Mouse (Mus musculus) embryonic facial prominence, embryonic 14.5 days (tissue): ENCODE measurements around the gene Phactr2. TPM values are rescaled to one million over a fixed set of nuclear protein-coding genes. Genes with fewer than 3 reads are reported as not detected.

ENCODE experiments used
- ATAC-seq: fragments of 200-750 bp; cut with Nextera tagmentation; 2 replicates; pipeline ENCODE4 v1.8.0; 2017; ENCODE audit warnings: low read depth, moderate number of reproducible peaks, moderate TSS enrichment
- DNase-seq: peaks from one replicate; pipeline ENCODE4 v3.0.0-alpha.2; 2015; ENCODE audit warnings: low spot score
- H3K27ac ChIP-seq: fragments of 300-500 bp; sonication (generic); replicated peaks from 2 replicates; pipeline ENCODE4 v1.5.1; 2014; ENCODE audit warnings: low read depth, mild to moderate bottlenecking, low read length, moderate library complexity
- H3K27me3 ChIP-seq: fragments of 300-500 bp; sonication (generic); replicated peaks from 2 replicates; pipeline ENCODE4 v1.6.1; 2014; ENCODE audit warnings: low read length; ENCODE audit not compliant: control insufficient read depth, insufficient read depth
- H3K36me3 ChIP-seq: fragments of 300-500 bp; sonication (generic); 2 replicates; pipeline ENCODE4 v1.6.1; 2014; ENCODE audit warnings: low read length, mixed read lengths; ENCODE audit not compliant: control insufficient read depth, insufficient read depth
- H3K4me1 ChIP-seq: fragments of 300-500 bp; sonication (generic); 2 replicates; pipeline ENCODE4 v1.6.1; 2014; ENCODE audit warnings: antibody characterized with exemption, low read length; ENCODE audit not compliant: control insufficient read depth, insufficient read depth
- H3K4me2 ChIP-seq: fragments of 300-500 bp; sonication (generic); 2 replicates; pipeline ENCODE4 v1.6.1; 2014; ENCODE audit warnings: low read depth, mild to moderate bottlenecking, low read length, moderate library complexity, mixed read lengths
- H3K4me3 ChIP-seq: fragments of 300-500 bp; sonication (generic); 2 replicates; pipeline ENCODE4 v1.5.1; 2014; ENCODE audit warnings: low read depth, mild to moderate bottlenecking, low read length
- H3K9ac ChIP-seq: fragments of 300-500 bp; sonication (generic); 2 replicates; pipeline ENCODE4 v1.6.1; 2014; ENCODE audit warnings: low read depth, mild to moderate bottlenecking, low read length, moderate library complexity, mixed read lengths
- H3K9me3 ChIP-seq: fragments of 300-500 bp; sonication (generic); 2 replicates; pipeline ENCODE4 v1.6.1; 2016; ENCODE audit warnings: low read length; ENCODE audit not compliant: control insufficient read depth
- WGBS: fragments of 180-500 bp; shearing (Covaris S2); extraction: QIAGEN DNeasy Blood & Tissue Kit; methylation state at CpG from one replicate; pipeline ENCODE4 v1.1.7; 2014; 5-methylcytosine and 5-hydroxymethylcytosine counted together
- polyA plus RNA-seq: library from polyadenylated mRNA; unstranded; fragments of >200 nt; fragmentation: Nextera tagmentation; extraction: Ambion mirVana; gene quantifications from 2 replicates; pipeline ENCODE4 v1.2.1, GENCODE M21; 2014

Gene Phactr2
- polyA plus RNA-seq, 1 experiment from 2014 or later, result 37.8 TPM

- Histone ChIP-seq H3K9me3 (no peaks in the 10 kb centered on the region), H3K9ac (no peak overlapping the region), H3K4me2 (no peak overlapping the region), H3K4me1 (peaks cover 30% of the 10 kb centered on the region), H3K27me3 (no peaks in the 10 kb centered on the region), H3K27ac (peak overlapping the region; percentile 54), H3K36me3 (no peaks in the 10 kb centered on the region), H3K4me3 (no peak overlapping the region)
- WGBS, result 57% methylated on average over 14 of the region's 14 CpGs
- DNase-seq (peak; percentile 69), ATAC-seq (peak; percentile 23)
Measured at GRCm38 (mm10) chr10:13326149-13326873, 147.9 kb downstream of the Phactr2 start.

GRCm38 (mm10) chr10:13323806-13324411, 150.3 kb downstream of the Phactr2 start:
- ATAC-seq (peak; percentile 78), DNase-seq (peak; percentile 83)
- Histone ChIP-seq H3K4me2 (peak overlapping the region; percentile 84), H3K36me3 (no peaks in the 10 kb centered on the region), H3K9me3 (no peaks in the 10 kb centered on the region), H3K4me3 (peak overlapping the region; percentile 61), H3K9ac (peak overlapping the region; percentile 93), H3K27me3 (no peaks in the 10 kb centered on the region), H3K27ac (peak overlapping the region; percentile 99), H3K4me1 (peaks cover 30% of the 10 kb centered on the region)
- WGBS, result under 1% methylated on average over 55 of the region's 62 CpGs

GRCm38 (mm10) chr10:13323139-13323805, 150.9 kb downstream of the Phactr2 start:
- 6% methylated on average over 12 of the region's 12 CpGs for WGBS
- Histone ChIP-seq H3K9ac (peak overlapping the region; percentile 93), H3K27ac (peak overlapping the region; percentile 99), H3K27me3 (no peaks in the 10 kb centered on the region), H3K4me1 (peaks cover 24% of the 10 kb centered on the region), H3K4me3 (peak overlapping the region; percentile 61), H3K36me3 (no peaks in the 10 kb centered on the region), H3K9me3 (no peaks in the 10 kb centered on the region), H3K4me2 (peak overlapping the region; percentile 84)
- ATAC-seq, result peak; percentile 20
- DNase-seq, result peak; percentile 54

- WGBS, result 66% methylated on average over 5 of the region's 5 CpGs
- Histone ChIP-seq H3K4me1 (peaks cover 17% of the 10 kb centered on the region), H3K27ac (peak overlapping the region; percentile 63), H3K9ac (no peak overlapping the region), H3K27me3 (no peaks in the 10 kb centered on the region), H3K9me3 (no peaks in the 10 kb centered on the region), H3K36me3 (no peaks in the 10 kb centered on the region), H3K4me3 (no peak overlapping the region), H3K4me2 (no peak overlapping the region)
- ATAC-seq (0 out of 2 replicates have a peak, but pooled peaks have one; percentile 15), DNase-seq (no peak)
Measured at GRCm38 (mm10) chr10:13314999-13315398, 159.2 kb downstream of the Phactr2 start.

GRCm38 (mm10) chr10:13312576-13312975, 161.6 kb downstream of the Phactr2 start:
- no peak for DNase-seq
- Histone ChIP-seq H3K27me3 (no peaks in the 10 kb centered on the region), H3K27ac (peak overlapping the region; percentile 78; the same call in 1 of the 2 replicates), H3K4me2 (no peak overlapping the region), H3K9me3 (no peaks in the 10 kb centered on the region), H3K4me1 (peaks cover 17% of the 10 kb centered on the region), H3K36me3 (no peaks in the 10 kb centered on the region), H3K4me3 (no peak overlapping the region), H3K9ac (no peak overlapping the region)
- no peak for ATAC-seq
- 59% methylated on average over 6 of the region's 6 CpGs for WGBS

- DNase-seq, result no peak
- peaks cover 17% of the 10 kb centered on the region for H3K4me1 ChIP-seq
- no peak for ATAC-seq
- H3K9ac ChIP-seq, result no peak overlapping the region
- no peak overlapping the region for H3K4me2 ChIP-seq
- no peak overlapping the region for H3K4me3 ChIP-seq
- peak overlapping the region; percentile 78 for H3K27ac ChIP-seq
- no peaks in the 10 kb centered on the region for H3K27me3 ChIP-seq
- 64% methylated on average over 6 of the region's 6 CpGs for WGBS
- H3K36me3 ChIP-seq, result no peaks in the 10 kb centered on the region
- H3K9me3 ChIP-seq, result no peaks in the 10 kb centered on the region
Measured at GRCm38 (mm10) chr10:13311612-13312011, 162.6 kb downstream of the Phactr2 start.

- WGBS, result 59% methylated on average over 3 of the region's 3 CpGs
- Histone ChIP-seq H3K9ac (no peak overlapping the region), H3K27ac (no peak overlapping the region), H3K4me1 (peaks cover 20% of the 10 kb centered on the region), H3K4me3 (no peak overlapping the region), H3K4me2 (no peak overlapping the region), H3K9me3 (no peaks in the 10 kb centered on the region), H3K27me3 (no peaks in the 10 kb centered on the region), H3K36me3 (no peaks in the 10 kb centered on the region)
- DNase-seq, result no peak
- no peak for ATAC-seq
Measured at GRCm38 (mm10) chr10:13310075-13310474, 164.1 kb downstream of the Phactr2 start.

GRCm38 (mm10) chr10:13304641-13305241, 169.5 kb downstream of the Phactr2 start:
- Histone ChIP-seq H3K36me3 (no peaks in the 10 kb centered on the region), H3K27ac (peak overlapping the region; percentile 65), H3K9me3 (no peaks in the 10 kb centered on the region), H3K9ac (no peak overlapping the region), H3K4me2 (no peak overlapping the region), H3K27me3 (no peaks in the 10 kb centered on the region), H3K4me1 (peaks cover 18% of the 10 kb centered on the region), H3K4me3 (no peak overlapping the region)
- DNase-seq (peak; percentile 80), ATAC-seq (peak; percentile 45; the same call in 1 of the 2 replicates)
- 64% methylated on average over 10 of the region's 10 CpGs for WGBS
